Mouse (Mus musculus) mesoderm, embryonic 11.5 days (tissue): Measurements from ENCODE around the gene Tmem26.

Experiments used
- DNase-seq: peaks from one replicate; pipeline ENCODE4 v3.0.0-alpha.2; 2012; ENCODE audit warnings: low read depth, low spot score

Tmem26 gene

DNA sequence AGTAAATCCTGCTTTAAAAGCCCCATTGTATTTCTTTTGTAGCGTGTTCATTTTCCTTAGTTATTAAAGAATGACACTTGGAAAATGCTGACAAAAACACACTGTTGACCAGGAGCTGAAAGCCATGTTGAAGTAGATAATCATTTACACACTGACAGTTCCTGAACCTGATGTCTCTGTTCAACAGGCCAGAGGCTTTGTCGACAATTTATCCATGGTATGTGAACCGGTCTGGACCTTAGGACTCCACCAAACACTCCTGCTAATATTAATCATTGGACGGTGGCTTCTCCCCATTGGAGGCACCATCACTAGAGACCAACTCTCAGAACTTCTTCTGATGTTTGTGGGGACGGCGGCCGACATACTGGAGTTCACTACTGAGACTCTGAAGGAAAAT is 27.5 kb downstream of the Tmem26 start:
- no peak for DNase-seq

DNA sequence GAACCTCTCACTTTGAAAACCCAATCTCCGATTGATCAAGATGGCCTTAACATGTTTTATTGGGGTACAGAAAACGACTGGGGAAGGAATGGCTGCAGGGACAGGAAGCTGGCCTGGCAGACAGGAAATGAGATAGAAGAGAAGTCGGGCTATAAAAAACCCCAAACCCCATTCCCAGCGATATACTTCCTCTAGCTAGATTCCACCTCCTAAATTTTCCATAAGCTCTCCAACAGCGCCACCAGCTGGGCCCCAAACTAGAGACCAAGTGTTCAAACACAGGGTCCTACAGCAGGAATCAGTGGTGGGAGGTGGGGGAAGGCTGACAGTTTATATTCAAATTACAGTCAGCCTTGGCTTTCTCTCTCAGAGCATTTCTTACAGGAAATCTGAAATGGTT is 35.8 kb downstream of the Tmem26 start:
- peak; percentile 24 for DNase-seq

DNA sequence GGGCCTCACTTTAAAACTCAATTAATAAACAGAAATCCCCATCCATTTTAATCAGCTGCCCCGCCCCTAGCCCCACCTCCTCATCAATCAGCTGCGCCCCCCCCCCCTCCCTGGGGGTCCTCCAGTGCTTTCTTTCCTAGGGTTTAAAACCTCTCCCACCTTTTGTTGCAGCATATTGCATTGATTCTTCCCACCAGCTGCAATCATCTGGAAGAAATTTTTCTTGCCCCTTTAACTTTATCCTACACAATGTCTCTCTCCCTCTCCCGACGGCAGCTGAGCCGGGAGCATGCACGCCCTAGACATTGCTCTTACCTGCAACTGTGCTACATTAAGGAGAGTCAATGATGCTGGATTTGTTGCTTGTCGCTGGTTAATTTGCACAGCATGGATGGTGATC is 36.3 kb downstream of the Tmem26 start:
- peak; percentile 52 for DNase-seq

- DNase-seq = no peak
Observed at GRCm38 (mm10) chr10:68781067-68781868, 57.8 kb downstream of the Tmem26 start.

DNA sequence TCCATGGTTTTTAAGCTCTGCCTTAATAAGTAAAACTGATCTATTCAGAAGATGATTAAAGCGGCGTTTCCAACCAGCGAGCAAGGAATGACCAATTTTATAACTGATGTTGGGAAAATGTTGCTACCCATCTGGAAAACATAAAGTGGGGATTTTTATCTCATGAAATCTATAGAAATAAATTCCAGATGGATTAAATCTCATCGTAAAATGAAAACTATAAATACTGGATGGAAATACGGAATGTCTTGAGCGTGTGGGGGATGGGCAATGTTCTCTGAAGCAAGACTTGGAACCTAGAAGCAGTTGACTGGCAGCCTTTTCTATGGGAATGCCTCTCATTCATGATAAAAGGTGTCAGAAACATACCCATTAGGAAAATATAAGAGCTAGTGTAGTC is 59.3 kb downstream of the Tmem26 start:
- DNase-seq = no peak

- DNase-seq = no peak
Observed at GRCm38 (mm10) chr10:68783856-68784255, 60.4 kb downstream of the Tmem26 start.

DNA sequence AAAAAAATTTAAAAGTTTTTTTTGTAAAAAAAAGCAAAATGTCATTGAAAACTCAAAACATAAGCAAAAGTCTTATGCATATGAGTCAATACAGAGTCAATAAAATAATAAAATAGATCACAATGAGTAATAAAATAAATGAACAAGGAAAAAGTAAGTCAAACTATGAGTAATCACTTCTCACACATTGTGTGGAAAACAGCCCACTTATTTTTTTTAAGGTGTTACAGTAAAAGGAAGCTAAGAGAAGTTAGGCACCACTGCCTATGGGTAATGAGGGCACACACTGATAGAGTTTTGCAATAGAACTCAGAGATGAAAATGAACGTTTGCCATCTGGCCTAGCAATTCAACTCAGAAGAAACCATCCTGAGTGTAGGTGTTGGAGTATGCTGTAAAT is 61.0 kb downstream of the Tmem26 start:
- no peak for DNase-seq

- peak; percentile 41 for DNase-seq
Observed at GRCm38 (mm10) chr10:68795466-68795865, 72.0 kb downstream of the Tmem26 start.

DNA sequence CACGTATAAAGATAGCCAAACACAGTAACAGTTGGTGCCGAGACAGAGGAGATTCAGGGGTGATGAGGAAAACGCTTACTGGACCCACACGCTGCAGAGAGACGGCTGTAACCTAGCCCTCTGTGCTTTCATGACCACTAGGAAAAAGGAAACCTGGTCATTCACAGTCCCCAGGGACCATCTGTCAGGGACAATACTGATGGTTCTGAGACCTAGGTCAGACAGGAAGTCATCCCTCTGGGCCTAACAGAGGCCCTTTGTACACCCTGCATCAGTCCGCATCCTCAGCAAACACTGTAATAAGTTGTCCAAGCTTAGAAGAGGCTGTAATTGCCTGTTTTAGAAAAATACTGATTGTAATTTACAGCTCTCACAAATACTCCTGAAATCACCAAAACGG is 76.4 kb downstream of the Tmem26 start:
- peak; percentile 68 for DNase-seq

DNA sequence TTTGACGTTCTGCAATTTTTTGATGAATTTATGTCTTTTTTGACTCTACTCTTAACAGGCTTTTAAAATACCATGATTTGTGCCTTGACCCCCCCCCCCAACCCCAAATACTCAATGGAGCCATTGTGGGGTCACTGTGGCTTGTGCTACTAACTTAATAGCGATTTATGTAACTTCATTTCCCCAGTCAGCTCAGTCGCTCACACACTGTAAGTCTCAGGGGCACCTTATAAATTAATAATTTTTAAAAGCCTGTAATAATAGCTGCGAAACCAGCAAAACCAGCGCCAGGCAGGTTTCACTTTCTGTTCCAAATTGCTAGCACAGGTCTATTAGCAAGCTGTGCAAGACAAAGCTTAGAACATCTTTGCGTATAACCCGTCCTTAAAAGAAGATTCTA is 76.9 kb downstream of the Tmem26 start:
- no peak for DNase-seq

DNA sequence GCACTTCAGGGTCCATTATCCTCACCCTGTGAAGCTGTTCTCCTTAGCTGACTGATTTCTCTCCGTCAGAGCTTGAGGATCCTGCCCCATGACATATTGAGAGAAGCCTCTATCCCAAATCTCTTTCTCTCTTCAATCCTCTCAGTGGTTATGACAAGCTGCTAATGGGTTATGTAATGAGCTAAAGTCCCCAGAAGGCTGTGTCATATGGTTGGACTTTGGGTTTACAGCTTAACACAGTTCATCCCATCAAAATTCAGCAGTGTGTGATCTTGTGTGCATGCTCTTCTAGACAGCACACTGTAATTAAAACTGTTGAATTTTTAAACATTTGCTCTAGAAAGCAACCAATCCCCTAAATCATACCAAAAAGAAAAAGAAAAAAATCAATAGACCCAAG is 82.9 kb downstream of the Tmem26 start:
- DNase-seq = no peak

DNA sequence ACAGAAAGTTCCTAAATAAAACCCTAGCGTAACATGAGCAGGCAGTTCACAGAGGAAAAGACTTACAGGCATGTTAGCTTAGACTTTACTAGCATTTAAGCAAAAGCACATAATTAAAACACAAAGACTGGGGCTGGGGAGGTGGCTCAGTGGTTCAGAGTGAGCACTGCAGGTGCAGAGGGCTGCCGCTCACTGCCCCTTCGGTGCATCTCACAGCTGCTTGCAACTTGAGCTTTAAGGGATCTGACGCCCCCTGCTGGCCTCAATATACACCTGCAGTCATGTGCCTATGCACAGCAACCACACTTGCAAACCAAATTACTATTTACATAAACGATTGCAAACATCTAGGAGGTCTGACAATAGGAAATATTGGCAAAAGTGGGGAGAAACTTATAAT is 87.5 kb downstream of the Tmem26 start:
- no peak for DNase-seq

- DNase-seq = no peak
Observed at GRCm38 (mm10) chr10:68812699-68813098, 89.3 kb downstream of the Tmem26 start.

DNA sequence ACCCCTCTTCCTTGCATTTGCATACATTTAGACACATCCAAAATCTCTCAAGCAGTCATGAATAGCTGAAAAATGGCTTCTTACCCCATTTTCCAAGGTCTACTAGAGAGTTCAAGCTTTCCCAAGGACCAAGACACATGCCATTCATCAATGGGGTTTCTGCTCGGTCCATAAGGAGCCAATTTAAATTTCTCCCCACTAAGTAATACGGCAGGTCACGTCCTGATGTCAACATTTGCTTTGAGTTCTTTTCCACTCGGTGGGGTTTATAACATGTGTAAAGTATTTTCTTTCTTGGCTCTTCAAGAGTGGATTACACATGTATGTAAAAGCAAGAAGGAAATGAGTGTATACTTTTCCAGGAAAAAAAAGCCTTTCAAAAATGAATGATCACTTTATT is 93.8 kb downstream of the Tmem26 start:
- DNase-seq = no peak

- DNase-seq = no peak
Observed at GRCm38 (mm10) chr10:68818065-68818759, 94.8 kb downstream of the Tmem26 start.

DNA sequence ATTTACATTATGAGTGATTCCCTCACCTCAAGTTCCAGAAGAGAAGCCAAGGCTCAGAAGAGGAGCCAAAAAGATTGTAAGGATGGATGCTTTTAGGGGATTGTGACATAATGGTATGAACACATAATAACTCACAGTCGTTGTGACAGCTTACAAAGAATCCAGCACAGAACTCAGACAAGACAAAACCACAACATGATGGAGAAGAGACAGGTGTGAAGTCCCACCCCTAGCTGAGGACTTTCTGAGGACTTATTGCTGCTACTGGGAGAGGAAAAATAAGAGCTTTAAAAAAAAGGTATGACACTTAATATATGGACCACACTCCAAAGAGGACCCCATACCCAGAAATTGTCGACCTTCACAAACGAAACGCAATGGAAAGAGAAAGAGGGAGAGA is 101.1 kb downstream of the Tmem26 start:
- no peak for DNase-seq
